ENCODE assay signal across 8 mouse cellular contexts in genomic region chr6:125349575-125350230, GRCm38 (mm10). TPM values are rescaled to one million over a fixed set of nuclear protein-coding genes. Genes with fewer than 3 reads are reported as not detected.
DNase-seq lines count a peak whose midpoint lies in the region; ATAC-seq lines count a peak whose summit lies in the region.

No protein-coding gene starts in this region.

- H3K4me2 ChIP-seq in heart, embryonic 13.5 days: peak overlapping the region; percentile 90
- H3K4me2 ChIP-seq in kidney, embryonic 14.5 days (replicated peaks; ENCODE audit: low read depth, low read length): peak overlapping the region; percentile 91

- no peaks in the 10 kb centered on the region for H3K9me3 ChIP-seq in embryonic facial prominence, embryonic 10.5 days
- no peaks in the 10 kb centered on the region for H3K9me3 ChIP-seq in heart, embryonic 13.5 days
- no peaks in the 10 kb centered on the region for H3K9me3 ChIP-seq in kidney, embryonic 14.5 days (ENCODE audit: control insufficient read depth, low read length)

- under 1% methylated on average over 27 of the region's 27 CpGs for WGBS in embryonic facial prominence, embryonic 10.5 days
- under 1% methylated on average over 27 of the region's 27 CpGs for WGBS in heart, embryonic 13.5 days
- WGBS in kidney, embryonic 14.5 days: under 1% methylated on average over 27 of the region's 27 CpGs

- H3K27me3 ChIP-seq in embryonic facial prominence, embryonic 10.5 days (replicated peaks; ENCODE audit: low read depth, poor library complexity, severe bottlenecking): peaks cover 10% of the 10 kb centered on the region
- no peaks in the 10 kb centered on the region; the same call in 1 of the 2 replicates for H3K27me3 ChIP-seq in heart, embryonic 13.5 days (replicated peaks)
- H3K27me3 ChIP-seq in kidney, embryonic 14.5 days (ENCODE audit: control insufficient read depth, insufficient read depth, low read length): no peaks in the 10 kb centered on the region

- ATAC-seq in heart, embryonic 13.5 days (ENCODE audit: extremely low read depth, insufficient number of reproducible peaks, low FRiP score, low TSS enrichment): peak; percentile 71
- ATAC-seq in kidney, embryonic 14.5 days (ENCODE audit: low FRiP score, low TSS enrichment): peak; percentile 87
- ATAC-seq in cerebellum, adult (ENCODE audit: insufficient number of reproducible peaks, low FRiP score, low TSS enrichment): no peak

- peak overlapping the region; percentile 70 for H3K4me3 ChIP-seq in embryonic facial prominence, embryonic 10.5 days
- H3K4me3 ChIP-seq in heart, embryonic 13.5 days: peak overlapping the region; percentile 84
- H3K4me3 ChIP-seq in kidney, embryonic 14.5 days (ENCODE audit: low read length): peak overlapping the region; percentile 85

- H3K9ac ChIP-seq in heart, embryonic 13.5 days: peak overlapping the region; percentile 95
- H3K9ac ChIP-seq in kidney, embryonic 14.5 days (ENCODE audit: low read depth, low read length): peak overlapping the region; percentile 83

- peak overlapping the region; percentile 90 for H3K27ac ChIP-seq in embryonic facial prominence, embryonic 10.5 days (replicated peaks)
- peak overlapping the region; percentile 90 for H3K27ac ChIP-seq in heart, embryonic 13.5 days (replicated peaks)
- H3K27ac ChIP-seq in kidney, embryonic 14.5 days (ENCODE audit: low read depth, low read length): peak overlapping the region; percentile 89

- H3K4me1 ChIP-seq in embryonic facial prominence, embryonic 10.5 days: peaks cover 73% of the 10 kb centered on the region
- H3K4me1 ChIP-seq in heart, embryonic 13.5 days: peaks cover 61% of the 10 kb centered on the region
- peaks cover 45% of the 10 kb centered on the region for H3K4me1 ChIP-seq in kidney, embryonic 14.5 days (ENCODE audit: control insufficient read depth, insufficient read depth, low read length)

- 0 out of 2 replicates have a peak, but pooled peaks cover 3% of the 10 kb centered on the region for H3K36me3 ChIP-seq in embryonic facial prominence, embryonic 10.5 days (replicated peaks)
- 0 out of 2 replicates have a peak, but pooled peaks cover 2% of the 10 kb centered on the region for H3K36me3 ChIP-seq in heart, embryonic 13.5 days
- no peaks in the 10 kb centered on the region; the same call in 1 of the 2 replicates for H3K36me3 ChIP-seq in kidney, embryonic 14.5 days (ENCODE audit: control insufficient read depth, insufficient read depth, low read length)

- peak; percentile 60 for DNase-seq in urinary bladder, postnatal 25 days (ENCODE audit: low spot score)
- no peak for DNase-seq in urinary bladder, adult 2 months (ENCODE audit: low spot score)
- peak; percentile 81 for DNase-seq in embryonic facial prominence, embryonic 10.5 days (ENCODE audit: low spot score)
- DNase-seq in lung, postnatal 14 days: peak; percentile 75
- peak; percentile 74 for DNase-seq in skeletal muscle tissue, adult 2 months (ENCODE audit: low read depth, low spot score)

RNA-seq across cellular contexts. Expression of gene Tnfrsf1a, which starts 0.5 kb away (rescaled TPM):
- polyA plus RNA-seq in urinary bladder, adult 2 months (2012; rRNA removed): 140 and 152 TPM in 2 replicates
- polyA plus RNA-seq in embryonic facial prominence, embryonic 10.5 days (2016; fragmentation: Nextera tagmentation; extraction: Ambion mirVana): 33.4 and 34.8 TPM in 2 replicates
- 39.0 and 43.8 TPM in 2 replicates for polyA plus RNA-seq in heart, embryonic 13.5 days (2015; fragmentation: Nextera tagmentation; extraction: Ambion mirVana)
- polyA plus RNA-seq in kidney, embryonic 14.5 days (2014; fragmentation: Nextera tagmentation; extraction: Ambion mirVana): 67.1 and 69.3 TPM in 2 replicates

RNA-seq across cellular contexts. Expression of gene Scnn1a, which starts 29.2 kb away (rescaled TPM):
- 2.9 and 3.9 TPM in 2 replicates for polyA plus RNA-seq in urinary bladder, adult 2 months (2012; rRNA removed)
- 0.57 and 0.87 TPM in 2 replicates for polyA plus RNA-seq in embryonic facial prominence, embryonic 10.5 days (2016; fragmentation: Nextera tagmentation; extraction: Ambion mirVana)
- 0.63 and 0.69 TPM in 2 replicates for polyA plus RNA-seq in heart, embryonic 13.5 days (2015; fragmentation: Nextera tagmentation; extraction: Ambion mirVana)
- 2.5 and 3.3 TPM in 2 replicates for polyA plus RNA-seq in kidney, embryonic 14.5 days (2014; fragmentation: Nextera tagmentation; extraction: Ambion mirVana)

RNA-seq across cellular contexts. Expression of gene Plekhg6, which starts 30.9 kb away (rescaled TPM):
- 17.5 and 18.7 TPM in 2 replicates for polyA plus RNA-seq in urinary bladder, adult 2 months (2012; rRNA removed)
- polyA plus RNA-seq in embryonic facial prominence, embryonic 10.5 days (2016; fragmentation: Nextera tagmentation; extraction: Ambion mirVana): 0.21 and 0.32 TPM in 2 replicates
- 0.10 and 0.11 TPM in 2 replicates for polyA plus RNA-seq in heart, embryonic 13.5 days (2015; fragmentation: Nextera tagmentation; extraction: Ambion mirVana)
- polyA plus RNA-seq in kidney, embryonic 14.5 days (2014; fragmentation: Nextera tagmentation; extraction: Ambion mirVana): 3.8 and 6.1 TPM in 2 replicates

RNA-seq across cellular contexts. Expression of gene Ltbr, which starts 36.0 kb away (rescaled TPM):
- 101 and 118 TPM in 2 replicates for polyA plus RNA-seq in urinary bladder, adult 2 months (2012; rRNA removed)
- 26.9 and 28.8 TPM in 2 replicates for polyA plus RNA-seq in embryonic facial prominence, embryonic 10.5 days (2016; fragmentation: Nextera tagmentation; extraction: Ambion mirVana)
- 42.9 and 43.5 TPM in 2 replicates for polyA plus RNA-seq in heart, embryonic 13.5 days (2015; fragmentation: Nextera tagmentation; extraction: Ambion mirVana)
- polyA plus RNA-seq in kidney, embryonic 14.5 days (2014; fragmentation: Nextera tagmentation; extraction: Ambion mirVana): 54.0 and 54.3 TPM in 2 replicates
